Comparison of ENCODE assay signal across 29 mouse cellular contexts in genomic region chr6:31486601-31487000, GRCm38 (mm10).
A peak's percentile ranks its signal among the peaks of the same experiment; 100 is the strongest.
DNase-seq lines count a peak whose midpoint lies in the region; ATAC-seq and TF ChIP-seq lines count a peak whose summit lies in the region.
"Had no signal": no experiment of that assay in that cellular context is flagged by ENCODE, and none has a peak within 500 bp of the region (broad histone marks: within the 10 kb centered on the region; RNA-seq: fewer than 3 reads in every experiment).

No protein-coding gene starts in this region.

- H3K27ac ChIP-seq in limb, embryonic 14.5 days (replicated peaks; ENCODE audit: low read depth, low read length), result no peak overlapping the region
- H3K27ac ChIP-seq in limb, embryonic 10.5 days, result no peak overlapping the region
- no peak overlapping the region for H3K27ac ChIP-seq in embryonic facial prominence, embryonic 14.5 days (replicated peaks; ENCODE audit: low read depth, low read length)
- H3K27ac ChIP-seq: embryonic facial prominence, embryonic 12.5 days; heart, embryonic 15.5 days; hindbrain, embryonic 10.5 days; hindbrain, embryonic 13.5 days; intestine, embryonic 15.5 days had no signal

- intact Hi-C loops in left cerebral cortex, postnatal 14 days (cut with DNase I), result no loop called here

- ATAC-seq in limb, embryonic 14.5 days (ENCODE audit: low FRiP score, low read depth), result no peak
- ATAC-seq in embryonic facial prominence, embryonic 14.5 days (ENCODE audit: low read depth), result no peak
- ATAC-seq: activated CD4-positive, CD25-positive, alpha-beta regulatory T cell, adult 4 months; CD4-positive, CD25-positive, alpha-beta regulatory T cell, adult 4 months; forebrain, embryonic 14.5 days; forebrain, postnatal 0 days; hindbrain, embryonic 16.5 days; intestine, embryonic 15.5 days had no signal

- 57% methylated on average over 2 of the region's 2 CpGs for WGBS in limb, embryonic 14.5 days
- WGBS in limb, embryonic 10.5 days, result 91% methylated on average over 2 of the region's 2 CpGs
- 72% methylated on average over 2 of the region's 2 CpGs for WGBS in embryonic facial prominence, embryonic 14.5 days

- H3K4me3 ChIP-seq in limb, embryonic 14.5 days (replicated peaks; ENCODE audit: low read length), result no peak overlapping the region
- H3K4me3 ChIP-seq in limb, embryonic 10.5 days, result no peak overlapping the region
- H3K4me3 ChIP-seq in embryonic facial prominence, embryonic 14.5 days (ENCODE audit: low read depth, low read length), result no peak overlapping the region
- H3K4me3 ChIP-seq: embryonic facial prominence, embryonic 12.5 days; heart, embryonic 12.5 days; heart, embryonic 15.5 days; hindbrain, embryonic 10.5 days; hindbrain, embryonic 13.5 days; intestine, embryonic 15.5 days had no signal

- no peaks in the 10 kb centered on the region for H3K9me3 ChIP-seq in limb, embryonic 14.5 days (ENCODE audit: control insufficient read depth, low read length)
- no peaks in the 10 kb centered on the region for H3K9me3 ChIP-seq in limb, embryonic 10.5 days (replicated peaks)
- H3K9me3 ChIP-seq in embryonic facial prominence, embryonic 14.5 days (ENCODE audit: control insufficient read depth, low read length), result no peaks in the 10 kb centered on the region
- H3K9me3 ChIP-seq: embryonic facial prominence, embryonic 12.5 days; heart, embryonic 12.5 days; heart, embryonic 15.5 days; hindbrain, embryonic 10.5 days; hindbrain, embryonic 13.5 days; intestine, embryonic 15.5 days had no signal

- no peak overlapping the region for H3K4me2 ChIP-seq in limb, embryonic 14.5 days (replicated peaks; ENCODE audit: low read depth, low read length, severe bottlenecking)
- H3K4me2 ChIP-seq in embryonic facial prominence, embryonic 14.5 days (ENCODE audit: low read depth, low read length), result no peak overlapping the region
- H3K4me2 ChIP-seq: embryonic facial prominence, embryonic 12.5 days; heart, embryonic 12.5 days; heart, embryonic 15.5 days; hindbrain, embryonic 13.5 days; intestine, embryonic 15.5 days had no signal

- peaks cover 27% of the 10 kb centered on the region; the same call in 1 of the 2 replicates for H3K36me3 ChIP-seq in limb, embryonic 14.5 days (ENCODE audit: control insufficient read depth, insufficient read depth, low read length)
- peaks cover 34% of the 10 kb centered on the region for H3K36me3 ChIP-seq in limb, embryonic 10.5 days
- H3K36me3 ChIP-seq in embryonic facial prominence, embryonic 14.5 days (ENCODE audit: control insufficient read depth, insufficient read depth, low read length), result peaks cover 28% of the 10 kb centered on the region

- no peaks in the 10 kb centered on the region for H3K4me1 ChIP-seq in limb, embryonic 14.5 days (ENCODE audit: control insufficient read depth, insufficient read depth, low read length)
- no peaks in the 10 kb centered on the region for H3K4me1 ChIP-seq in limb, embryonic 10.5 days
- H3K4me1 ChIP-seq in embryonic facial prominence, embryonic 14.5 days (ENCODE audit: control insufficient read depth, insufficient read depth, low read length), result no peaks in the 10 kb centered on the region
- H3K4me1 ChIP-seq: embryonic facial prominence, embryonic 12.5 days; heart, embryonic 12.5 days; heart, embryonic 15.5 days; hindbrain, embryonic 10.5 days; hindbrain, embryonic 13.5 days; intestine, embryonic 15.5 days had no signal

- no peak for TF ChIP-seq POLR2A in limb, embryonic 14.5 days (IDR thresholded peaks at IDR 0.05; ENCODE audit: borderline replicate concordance, extremely low read depth, insufficient read depth, insufficient read length)

- peak; percentile 53 for DNase-seq in limb, embryonic 14.5 days (ENCODE audit: low spot score)
- DNase-seq in limb, embryonic 10.5 days (ENCODE audit: low spot score), result no peak
- DNase-seq in NIH3T3 (ENCODE audit: low read depth), result peak; percentile 91
- peak; percentile 18 for DNase-seq in embryonic facial prominence, embryonic 14.5 days (ENCODE audit: low spot score)
- no peak for DNase-seq in left cerebral cortex, postnatal 14 days (ENCODE audit: low spot score in 2 of 2)
- DNase-seq in c-Kit-positive CD71-positive TER-119-positive erythroid progenitor cells, embryonic 14.5 days (ENCODE audit: low spot score), result no peak
- DNase-seq in testis, postnatal 14 days (ENCODE audit: low spot score), result no peak
- DNase-seq: adrenal gland, postnatal 10 days; adrenal gland, postnatal 36 days; cerebellum, adult 11-12 months; cerebellum, adult 8-10 months; cerebellum, postnatal 10 days; cerebellum, postnatal 36 days; embryo, embryonic 11 days; forebrain, postnatal 0 days; gastrocnemius, postnatal 25 days; heart, adult 18-20 months; heart, postnatal 10 days; heart, postnatal 36 days had no signal

- H3K27me3 ChIP-seq in limb, embryonic 14.5 days (ENCODE audit: control insufficient read depth, insufficient read depth, low read length), result no peaks in the 10 kb centered on the region
- H3K27me3 ChIP-seq in limb, embryonic 10.5 days (ENCODE audit: low read depth, poor library complexity, severe bottlenecking), result no peaks in the 10 kb centered on the region
- H3K27me3 ChIP-seq in embryonic facial prominence, embryonic 14.5 days (replicated peaks; ENCODE audit: control insufficient read depth, insufficient read depth, low read length), result no peaks in the 10 kb centered on the region
- H3K27me3 ChIP-seq: embryonic facial prominence, embryonic 12.5 days; heart, embryonic 12.5 days; heart, embryonic 15.5 days; hindbrain, embryonic 13.5 days; intestine, embryonic 15.5 days had no signal

- H3K9ac ChIP-seq in limb, embryonic 14.5 days (ENCODE audit: low read depth, low read length, severe bottlenecking), result no peak overlapping the region
- no peak overlapping the region for H3K9ac ChIP-seq in embryonic facial prominence, embryonic 14.5 days (ENCODE audit: low read depth, low read length)
- H3K9ac ChIP-seq: embryonic facial prominence, embryonic 12.5 days; forebrain, postnatal 0 days; heart, embryonic 12.5 days; heart, embryonic 15.5 days; hindbrain, embryonic 13.5 days; intestine, embryonic 15.5 days had no signal

Comparison
In these comparisons a context has a peak if more than half of its experiments do, and no peak if none do; other contexts are left out.
1. DNase-seq: peak in limb, embryonic 14.5 days (single experiment), NIH3T3 (single experiment) and embryonic facial prominence, embryonic 14.5 days (single experiment); none in limb, embryonic 10.5 days (single experiment), left cerebral cortex, postnatal 14 days (0 of 2), c-Kit-positive CD71-positive TER-119-positive erythroid progenitor cells, embryonic 14.5 days (single experiment) and testis, postnatal 14 days (single experiment).